Mouse (Mus musculus) adrenal gland, postnatal 0 days (tissue): ENCODE results near the gene Gm17584. TPM values are rescaled to one million over a fixed set of nuclear protein-coding genes. Genes with fewer than 3 reads are reported as not detected.

Experiments
- polyA plus RNA-seq: library from polyadenylated mRNA; unstranded; fragments of >200 nt; fragmentation: Nextera tagmentation; extraction: Ambion mirVana; gene quantifications from 2 replicates; pipeline ENCODE4 v1.2.1, GENCODE M21; 2015

Gene Gm17584
- not detected in 2 replicates for polyA plus RNA-seq

GRCm38 (mm10) chrX:124500263-124500662 is at the start of gene Gm17584:
Gm17584 (plus strand) TSS chrX:124500563.

Other genes starting within 250 kb of the Gm17584 start
- gene Gm17469, start 129.3 kb downstream of the Gm17584 start, polyA plus RNA-seq: not detected in 2 replicates